Mouse (Mus musculus) layer of hippocampus, adult 18-20 months (tissue): Measurements from ENCODE around the gene Tas2r108. TPM values are rescaled to one million over a fixed set of nuclear protein-coding genes. Genes with fewer than 3 reads are reported as not detected.

ENCODE experiments used
- DNase-seq, 2 experiments: peaks; one replicate each; pipeline ENCODE4 v3.0.0; 2022; ENCODE audit warnings: low spot score in 2 of 2
- long read RNA-seq: library from polyadenylated mRNA; stranded (forward); transcript quantifications from one replicate; pipeline ENCODE4 v2.0.0, GENCODE M21; 2021
- total RNA-seq, 2 experiments: library from RNA; stranded (reverse); gene quantifications; 2 replicates each; pipeline ENCODE4 v1.2.3; 2021

Tas2r108 gene
- not detected for total RNA-seq
- long read RNA-seq: 0 reads

GRCm38 (mm10) chr6:40493229-40493628, at the start of gene Tas2r108:
TSS of gene Tas2r108 (plus strand) at chr6:40493529.
- DNase-seq: no peak

DNA sequence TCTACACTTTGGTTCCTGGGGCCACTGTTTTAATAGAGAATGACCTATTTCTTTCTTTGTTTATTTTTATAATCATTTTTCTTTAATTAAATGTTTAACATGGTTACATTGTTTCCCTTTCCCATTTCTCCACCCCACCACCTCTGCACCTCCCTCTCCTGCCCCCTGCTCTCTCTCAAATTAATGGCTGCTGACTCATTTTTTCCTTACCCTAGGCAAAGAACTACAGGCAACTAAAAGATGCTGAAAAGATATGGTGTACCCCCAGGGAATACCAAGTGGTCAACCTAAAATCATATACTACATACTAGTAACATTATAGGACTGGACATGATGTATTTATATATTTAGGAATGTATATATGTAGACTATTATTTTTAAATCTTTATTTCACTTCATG, 44.7 kb upstream of the Tas2r108 start:
- no peak for DNase-seq

DNA sequence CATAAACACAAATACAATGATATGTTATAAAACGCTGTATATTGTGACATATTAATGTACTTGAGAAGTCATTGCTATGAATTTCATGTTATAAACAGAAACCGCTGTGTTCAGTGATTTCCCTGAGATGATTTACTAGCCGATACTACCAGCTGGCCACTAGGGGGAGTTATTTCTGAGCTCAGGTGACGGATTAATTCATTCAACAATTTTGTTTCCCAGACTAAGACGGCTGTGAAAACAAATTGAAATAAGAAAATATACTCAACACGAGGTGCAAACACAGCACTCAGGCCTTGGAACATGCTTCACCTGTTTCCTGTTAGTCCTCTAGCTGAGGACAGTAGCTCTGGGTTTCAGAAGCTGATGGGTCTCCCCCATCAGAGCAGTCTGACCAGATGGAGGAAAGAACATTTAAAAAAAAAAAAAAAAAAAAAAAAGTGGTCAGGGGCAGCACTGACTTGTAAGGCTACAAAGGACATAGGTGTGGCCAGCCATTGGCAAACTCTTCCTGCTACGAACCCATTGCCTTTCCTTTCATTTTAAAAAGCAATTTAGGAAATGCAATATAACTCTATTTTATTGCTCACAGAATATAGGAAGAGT, 38.8 kb upstream of the Tas2r108 start:
- DNase-seq: no peak

GRCm38 (mm10) chr6:40465710-40466109, 27.6 kb upstream of the Tas2r108 start:
- peak in 1 of 2 experiments; percentile 9 for DNase-seq

GRCm38 (mm10) chr6:40470916-40471719, 22.2 kb upstream of the Tas2r108 start, which contains the start of gene Ssbp1:
TSS of gene Ssbp1 (plus strand) at chr6:40471352.
- DNase-seq: peak; percentile 87 to 96

DNA sequence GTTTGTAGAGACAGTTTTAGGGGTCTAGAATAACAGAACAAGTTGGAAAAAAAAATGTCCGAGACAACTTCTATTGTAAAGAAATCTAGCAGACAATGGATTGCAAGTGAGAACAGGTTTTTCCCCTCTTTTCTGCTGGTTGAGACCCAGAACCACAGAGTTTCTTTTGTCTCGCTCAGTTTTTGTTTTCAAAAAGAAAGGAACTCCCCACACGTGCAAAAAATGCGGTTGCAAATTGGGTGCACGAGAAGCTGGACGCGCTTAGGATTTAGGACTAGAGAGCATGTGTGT, 21.7 kb upstream of the Tas2r108 start:
- no peak for DNase-seq

GRCm38 (mm10) chr6:40476132-40476531, 17.2 kb upstream of the Tas2r108 start:
- no peak for DNase-seq

GRCm38 (mm10) chr6:40479705-40480104, 13.6 kb upstream of the Tas2r108 start:
- peak in 1 of 2 experiments; percentile 13 for DNase-seq

DNA sequence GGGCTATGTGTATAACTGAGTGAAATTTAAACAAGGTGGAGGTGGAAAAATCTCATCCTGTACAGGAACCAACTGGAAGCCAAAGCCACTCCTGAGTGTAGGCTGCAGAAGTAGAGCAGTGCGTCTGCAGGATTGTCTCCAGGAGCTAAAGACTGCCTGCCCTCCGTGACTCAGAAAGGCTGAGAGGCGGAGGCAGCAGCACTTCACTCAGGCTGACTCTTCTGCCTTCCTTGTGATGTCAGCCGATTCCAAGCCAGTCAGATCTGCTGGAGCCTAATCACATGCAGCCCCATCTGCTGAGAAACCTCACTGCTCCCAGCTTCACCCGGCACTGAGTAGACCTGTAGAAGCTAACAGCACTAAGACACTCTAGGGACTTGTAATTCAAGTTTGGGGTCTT, 11.0 kb upstream of the Tas2r108 start:
- DNase-seq: no peak

DNA sequence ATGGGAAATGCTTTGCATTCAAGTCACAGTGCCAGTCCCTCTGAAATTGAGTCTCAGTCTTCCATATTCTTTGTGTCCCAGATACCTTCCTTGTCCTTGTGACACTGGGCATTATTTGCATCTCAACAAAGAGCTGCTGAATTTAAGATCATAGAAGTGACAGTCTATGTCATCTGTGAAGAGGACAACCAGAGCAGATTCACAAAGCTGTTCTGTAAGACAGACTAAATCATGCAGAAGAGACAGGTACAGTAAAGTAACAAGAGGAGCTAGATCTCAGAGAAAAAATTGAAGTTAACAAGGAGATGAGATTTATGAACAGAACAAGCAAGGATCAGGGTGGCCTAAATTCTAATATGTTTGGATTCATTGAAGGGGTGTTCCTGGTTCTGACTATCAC, 2.4 kb upstream of the Tas2r108 start, which contains the start of gene Tas2r137:
TSS of gene Tas2r137 (plus strand) at position 301 of the 400 bp plus-strand sequence.
- DNase-seq: no peak

GRCm38 (mm10) chr6:40519408-40519807, 26.1 kb downstream of the Tas2r108 start, which contains the start of gene Prss37:
TSS of gene Prss37 (minus strand) at chr6:40519508.
- DNase-seq: no peak

Other genes starting within 250 kb of the Tas2r108 start
- 10 to 100 TPM; 41.1 to 43.6 TPM for gene Agk, start 168.4 kb upstream of the Tas2r108 start, total RNA-seq
- 10 to 100 TPM; 48.2 to 49.6 TPM for gene E330009J07Rik, start 57.4 kb upstream of the Tas2r108 start, total RNA-seq
- not detected for gene Wee2, start 54.4 kb upstream of the Tas2r108 start, total RNA-seq
- gene Ssbp1, start 22.2 kb upstream of the Tas2r108 start, total RNA-seq: 10 to 100 TPM; 29.9 to 30.0 TPM
- not detected for gene Tas2r137, start 2.3 kb upstream of the Tas2r108 start, total RNA-seq
- not detected for gene Prss37, start 26.0 kb downstream of the Tas2r108 start, total RNA-seq
- not detected for gene Olfr461, start 61.5 kb downstream of the Tas2r108 start, total RNA-seq
- not detected for gene Olfr460, start 76.0 kb downstream of the Tas2r108 start, total RNA-seq
- gene Clec5a, start 92.3 kb downstream of the Tas2r108 start, total RNA-seq: 1 to 10 TPM in 1 of 2 experiments, under 1 TPM in 1; 0.99 to 1.4 TPM
- gene Tas2r138, start 119.8 kb downstream of the Tas2r108 start, total RNA-seq: not detected
- not detected for gene Mgam, start 135.3 kb downstream of the Tas2r108 start, total RNA-seq